Mouse (Mus musculus) stomach, embryonic 15.5 days (tissue): ENCODE results near the gene Slc25a44. TPM values are rescaled to one million over a fixed set of nuclear protein-coding genes. Genes with fewer than 3 reads are reported as not detected.
A peak's percentile ranks its signal among the peaks of the same experiment; 100 is the strongest.

Source experiments
- ATAC-seq: fragments of 200-750 bp; cut with Nextera tagmentation; 2 replicates; pipeline ENCODE4 v1.8.0; 2017; ENCODE audit warnings: low read depth, moderate number of reproducible peaks, moderate TSS enrichment; ENCODE audit not compliant: insufficient read depth, low FRiP score
- H3K27ac ChIP-seq: fragments of 300-500 bp; sonication (generic); 2 replicates; pipeline ENCODE4 v1.5.1; 2015; ENCODE audit warnings: mild to moderate bottlenecking, inconsistent platforms
- H3K27me3 ChIP-seq: fragments of 300-500 bp; sonication (generic); replicated peaks from 2 replicates; pipeline ENCODE4 v1.6.1; 2015; ENCODE audit warnings: inconsistent platforms
- H3K36me3 ChIP-seq: fragments of 300-500 bp; sonication (generic); 2 replicates; pipeline ENCODE4 v1.6.1; 2015; ENCODE audit warnings: inconsistent platforms
- H3K4me1 ChIP-seq: fragments of 300-500 bp; sonication (generic); 2 replicates; pipeline ENCODE4 v1.6.1; 2015; ENCODE audit warnings: inconsistent platforms
- H3K4me2 ChIP-seq: fragments of 300-500 bp; sonication (generic); 2 replicates; pipeline ENCODE4 v1.6.1; 2015; ENCODE audit warnings: mild to moderate bottlenecking, inconsistent platforms
- H3K4me3 ChIP-seq: fragments of 300-500 bp; sonication (generic); replicated peaks from 2 replicates; pipeline ENCODE4 v1.5.1; 2015; ENCODE audit warnings: inconsistent platforms
- H3K9ac ChIP-seq: fragments of 300-500 bp; sonication (generic); 2 replicates; pipeline ENCODE4 v1.6.1; 2015; ENCODE audit warnings: inconsistent platforms
- H3K9me3 ChIP-seq: fragments of 300-500 bp; sonication (generic); 2 replicates; pipeline ENCODE4 v1.6.1; 2016; ENCODE audit warnings: inconsistent platforms
- WGBS: fragments of 180-500 bp; shearing (Covaris S2); methylation state at CpG from one replicate; pipeline ENCODE4 v1.1.7; 2015; 5-methylcytosine and 5-hydroxymethylcytosine counted together
- polyA plus RNA-seq: library from polyadenylated mRNA; unstranded; fragments of >200 nt; fragmentation: Nextera tagmentation; extraction: Ambion mirVana; gene quantifications from 2 replicates; pipeline ENCODE4 v1.2.1, GENCODE M21; 2015

Gene Slc25a44
- polyA plus RNA-seq, 1 experiment from 2014 or later, result 15.7 TPM

DNA sequence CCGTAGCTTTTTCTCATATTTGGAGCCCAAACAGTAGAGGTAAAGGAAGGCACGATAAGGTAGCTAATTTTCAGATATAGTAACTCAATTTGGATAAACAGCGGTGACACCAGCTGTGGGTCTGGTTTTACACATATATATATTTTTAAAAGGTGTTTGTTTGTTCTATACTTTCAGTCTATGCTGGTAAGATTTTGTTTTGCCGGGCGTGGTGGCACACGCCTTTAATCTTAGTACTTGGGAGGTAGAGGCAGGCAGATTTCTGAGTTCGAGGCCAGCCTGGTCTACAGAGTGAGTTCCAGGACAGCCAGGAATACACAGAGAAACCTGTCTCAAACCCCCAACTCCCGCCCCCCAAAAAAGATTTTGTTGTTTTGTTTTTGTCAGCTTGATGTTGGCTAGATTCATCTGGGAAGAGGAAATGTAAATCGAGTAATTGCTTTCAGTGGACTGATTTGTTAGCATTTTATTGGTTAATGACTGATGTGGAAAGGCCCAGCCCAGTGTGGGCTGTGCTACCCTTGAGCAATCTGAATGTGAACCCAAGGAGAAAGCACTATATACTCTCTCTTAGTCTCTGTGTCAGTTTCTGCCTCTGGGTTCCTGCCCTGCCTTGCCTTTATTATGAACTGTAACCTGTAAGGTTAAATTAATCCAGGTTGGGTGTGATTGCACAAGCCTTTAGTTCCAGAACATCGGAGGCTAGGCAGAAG, 925 bp upstream of the Slc25a44 start:
- WGBS, result 82% methylated on average over 10 of the region's 10 CpGs
- Histone ChIP-seq H3K27ac (no peak overlapping the region), H3K27me3 (no peaks in the 10 kb centered on the region), H3K9ac (no peak overlapping the region), H3K4me2 (peak overlapping the region; percentile 41), H3K36me3 (no peaks in the 10 kb centered on the region; the same call in 1 of the 2 replicates), H3K4me1 (peaks cover 28% of the 10 kb centered on the region), H3K4me3 (no peak overlapping the region), H3K9me3 (no peaks in the 10 kb centered on the region)
- no peak for ATAC-seq

GRCm38 (mm10) chr3:88425330-88425689, 371 bp upstream of the Slc25a44 start:
- ATAC-seq, result no peak
- Histone ChIP-seq H3K36me3 (peaks cover 5% of the 10 kb centered on the region; the same call in 1 of the 2 replicates), H3K4me1 (peaks cover 28% of the 10 kb centered on the region), H3K27me3 (no peaks in the 10 kb centered on the region), H3K9me3 (no peaks in the 10 kb centered on the region), H3K4me3 (peak overlapping the region; percentile 70), H3K4me2 (peak overlapping the region; percentile 41), H3K27ac (peak overlapping the region; percentile 26; the same call in 1 of the 2 replicates), H3K9ac (no peak overlapping the region)
- 13% methylated on average over 2 of the region's 2 CpGs for WGBS

- H3K27ac ChIP-seq, result peak overlapping the region; percentile 67
- H3K4me1 ChIP-seq, result peaks cover 28% of the 10 kb centered on the region
- H3K36me3 ChIP-seq, result peaks cover 17% of the 10 kb centered on the region; the same call in 1 of the 2 replicates
- 32% methylated on average over 9 of the region's 9 CpGs for WGBS
- no peak overlapping the region for H3K4me3 ChIP-seq
- H3K9ac ChIP-seq, result no peak overlapping the region
- no peaks in the 10 kb centered on the region for H3K27me3 ChIP-seq
- peak overlapping the region; percentile 8; the same call in 1 of the 2 replicates for H3K4me2 ChIP-seq
- no peaks in the 10 kb centered on the region for H3K9me3 ChIP-seq
- ATAC-seq, result peak; percentile 25
Observed at GRCm38 (mm10) chr3:88422020-88422720, 2.8 kb downstream of the Slc25a44 start.

DNA sequence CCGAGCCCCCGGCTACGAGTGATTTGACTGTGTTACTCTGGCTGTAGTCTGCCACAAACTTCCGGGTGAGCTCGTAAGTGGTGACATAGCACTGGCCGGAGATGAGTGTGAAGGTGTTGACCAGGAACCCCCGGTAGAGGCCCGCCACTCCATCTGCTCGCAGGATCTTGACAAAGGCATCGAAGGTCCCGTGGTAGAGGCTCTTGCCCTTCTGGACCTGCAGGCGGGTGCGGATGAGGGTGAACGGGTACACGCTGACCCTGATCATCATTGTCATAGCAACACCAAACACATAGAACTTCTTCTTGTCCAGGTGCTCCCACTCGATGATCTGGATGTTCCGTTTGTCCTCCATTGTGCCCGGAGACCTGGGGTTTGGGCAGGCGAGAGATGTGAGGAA, 4.2 kb downstream of the Slc25a44 start:
- no peak for ATAC-seq
- Histone ChIP-seq H3K27me3 (no peaks in the 10 kb centered on the region), H3K27ac (no peak overlapping the region), H3K36me3 (peaks cover 23% of the 10 kb centered on the region; the same call in 1 of the 2 replicates), H3K4me1 (peaks cover 28% of the 10 kb centered on the region), H3K9me3 (no peaks in the 10 kb centered on the region), H3K9ac (no peak overlapping the region), H3K4me2 (no peak overlapping the region), H3K4me3 (no peak overlapping the region)
- 94% methylated on average over 19 of the region's 19 CpGs for WGBS

GRCm38 (mm10) chr3:88418016-88418415, 6.9 kb downstream of the Slc25a44 start:
- WGBS, result 73% methylated on average over 6 of the region's 6 CpGs
- H3K4me2 ChIP-seq, result no peak overlapping the region

DNA sequence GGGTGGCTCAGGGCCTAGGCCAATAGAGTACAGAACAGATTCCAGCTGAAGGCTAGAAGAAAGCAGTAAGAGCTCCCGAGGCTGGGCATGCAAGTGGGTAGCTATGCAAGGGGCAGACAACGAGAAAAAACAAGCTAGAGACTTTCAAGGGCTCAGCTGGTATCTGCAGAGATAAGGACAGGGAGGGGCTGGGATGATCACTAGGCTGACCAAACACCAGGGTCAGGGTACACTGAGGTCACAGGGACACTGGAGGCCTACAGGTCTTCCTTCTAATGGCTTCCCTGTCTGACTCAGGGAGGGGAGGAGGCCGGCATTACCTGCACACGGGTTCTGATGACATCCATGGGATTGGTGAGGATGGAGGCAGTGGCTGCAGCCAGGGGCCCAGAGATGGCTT, 9.3 kb downstream of the Slc25a44 start:
- peaks cover 32% of the 10 kb centered on the region for H3K36me3 ChIP-seq
- no peak overlapping the region for H3K4me2 ChIP-seq
- H3K9me3 ChIP-seq, result no peaks in the 10 kb centered on the region
- no peaks in the 10 kb centered on the region for H3K27me3 ChIP-seq
- no peak overlapping the region for H3K4me3 ChIP-seq
- 71% methylated on average over 4 of the region's 4 CpGs for WGBS
- no peaks in the 10 kb centered on the region for H3K4me1 ChIP-seq
- no peak overlapping the region for H3K9ac ChIP-seq
- ATAC-seq, result no peak
- H3K27ac ChIP-seq, result no peak overlapping the region

More at GRCm38 (mm10) chr3:88418016-88418415, 6.9 kb downstream of the Slc25a44 start:
- H3K9me3 ChIP-seq, result no peaks in the 10 kb centered on the region
- no peak overlapping the region for H3K27ac ChIP-seq
- H3K36me3 ChIP-seq, result peaks cover 26% of the 10 kb centered on the region; the same call in 1 of the 2 replicates
- peaks cover 12% of the 10 kb centered on the region; the same call in 1 of the 2 replicates for H3K4me1 ChIP-seq
- no peak overlapping the region for H3K9ac ChIP-seq
- no peak overlapping the region for H3K4me3 ChIP-seq
- ATAC-seq, result no peak
- no peaks in the 10 kb centered on the region for H3K27me3 ChIP-seq

DNA sequence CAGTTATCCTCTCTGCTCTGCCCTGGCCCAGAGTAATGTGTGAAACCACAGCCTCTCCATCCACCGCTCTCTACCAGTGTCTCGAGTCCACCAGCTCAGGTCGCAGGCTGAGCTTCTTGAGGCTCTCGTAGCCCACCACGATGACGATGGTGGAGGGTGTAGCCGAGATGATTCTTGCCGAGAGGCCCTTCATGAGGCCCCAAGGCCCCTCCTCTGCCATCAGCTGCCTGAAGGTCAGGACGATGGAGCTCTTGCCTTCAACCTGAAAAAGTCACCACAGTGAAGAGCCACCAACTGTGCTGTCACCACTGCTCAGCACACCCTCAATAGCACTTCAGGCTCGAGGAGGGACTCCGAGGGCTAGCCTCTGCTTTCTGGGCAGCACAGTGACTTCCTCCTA, 12.3 kb downstream of the Slc25a44 start:
- peaks cover 16% of the 10 kb centered on the region for H3K36me3 ChIP-seq
- WGBS, result 86% methylated on average over 11 of the region's 11 CpGs

DNA sequence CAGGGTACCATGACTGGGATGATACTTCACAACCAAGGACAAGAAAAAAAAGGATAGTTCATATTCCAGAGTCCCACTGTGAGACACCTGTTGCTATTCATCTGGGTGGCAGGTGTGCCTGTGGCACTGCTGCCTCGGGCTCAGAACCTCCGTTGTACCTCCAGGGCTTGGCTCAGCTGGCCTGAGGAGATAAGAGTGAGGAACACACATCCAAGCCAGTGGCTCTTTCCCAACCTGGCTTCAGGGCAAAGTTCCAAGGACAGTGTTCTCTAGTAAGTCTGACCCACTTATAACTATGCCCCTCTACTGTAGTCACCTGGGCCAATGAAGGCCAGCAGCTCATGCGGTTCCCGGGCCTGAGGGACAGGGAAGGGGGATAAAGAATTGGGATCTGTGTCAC, 13.3 kb downstream of the Slc25a44 start:
- no peak overlapping the region for H3K9ac ChIP-seq
- peaks cover 16% of the 10 kb centered on the region for H3K36me3 ChIP-seq
- no peak overlapping the region for H3K27ac ChIP-seq
- no peaks in the 10 kb centered on the region for H3K27me3 ChIP-seq
- ATAC-seq, result no peak
- H3K4me3 ChIP-seq, result no peak overlapping the region
- WGBS, result 84% methylated on average over 4 of the region's 4 CpGs
- no peak overlapping the region for H3K4me2 ChIP-seq
- no peaks in the 10 kb centered on the region for H3K9me3 ChIP-seq
- peaks cover 12% of the 10 kb centered on the region for H3K4me1 ChIP-seq

More for the DNA sequence above, 12.3 kb downstream of the Slc25a44 start:
- H3K9me3 ChIP-seq, result no peaks in the 10 kb centered on the region
- no peak overlapping the region for H3K4me2 ChIP-seq
- no peak overlapping the region for H3K9ac ChIP-seq
- no peak overlapping the region for H3K4me3 ChIP-seq
- ATAC-seq, result no peak
- no peaks in the 10 kb centered on the region for H3K27me3 ChIP-seq
- H3K4me1 ChIP-seq, result peaks cover 12% of the 10 kb centered on the region
- H3K27ac ChIP-seq, result no peak overlapping the region

- ATAC-seq, result no peak
- no peaks in the 10 kb centered on the region for H3K27me3 ChIP-seq
- peak overlapping the region; percentile 77 for H3K4me2 ChIP-seq
- WGBS, result 16% methylated on average over 7 of the region's 7 CpGs
- peak overlapping the region; percentile 97 for H3K27ac ChIP-seq
- peaks cover 9% of the 10 kb centered on the region for H3K36me3 ChIP-seq
- H3K9me3 ChIP-seq, result no peaks in the 10 kb centered on the region
- H3K4me3 ChIP-seq, result peak overlapping the region; percentile 68
- H3K9ac ChIP-seq, result no peak overlapping the region
- peaks cover 12% of the 10 kb centered on the region for H3K4me1 ChIP-seq
Observed at GRCm38 (mm10) chr3:88410645-88411031, 14.3 kb downstream of the Slc25a44 start.

GRCm38 (mm10) chr3:88409741-88410644, 14.9 kb downstream of the Slc25a44 start, which contains the start of gene Pmf1:
Gene Pmf1, minus strand, starts transcription at chr3:88410331.
- H3K27ac ChIP-seq, result peak within 1 kb of the TSS; percentile 97
- WGBS, result under 1% methylated on average over 54 of the region's 54 CpGs
- peak within 1 kb of the TSS; percentile 77 for H3K4me2 ChIP-seq
- H3K27me3 ChIP-seq, result no peaks in the 10 kb centered on the region
- H3K9me3 ChIP-seq, result no peaks in the 10 kb centered on the region
- H3K4me1 ChIP-seq, result peaks cover 12% of the 10 kb centered on the region
- ATAC-seq, result peak; percentile 90
- H3K4me3 ChIP-seq, result peak within 1 kb of the TSS; percentile 68
- H3K9ac ChIP-seq, result peak within 1 kb of the TSS; percentile 78
- H3K36me3 ChIP-seq, result peaks cover 9% of the 10 kb centered on the region

DNA sequence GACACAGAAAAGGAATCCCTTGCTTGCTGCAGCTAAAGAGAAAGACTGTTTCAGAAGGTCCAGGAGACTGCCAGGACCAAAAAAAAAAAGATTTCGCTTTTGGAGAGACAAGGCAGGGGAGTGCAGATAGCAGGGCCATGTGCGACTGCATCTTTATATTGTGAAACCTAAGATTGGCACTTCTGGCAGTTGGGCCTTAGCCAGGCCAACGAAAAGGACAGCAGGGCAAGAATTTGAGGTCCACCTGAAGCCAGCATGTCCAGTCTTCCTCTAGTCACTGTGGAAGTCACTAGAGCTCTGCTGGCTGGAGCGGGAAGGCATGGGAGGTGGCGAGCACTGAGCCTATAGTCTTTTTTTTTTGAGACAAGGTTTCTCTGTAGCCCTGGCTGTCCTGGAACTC, 16.0 kb downstream of the Slc25a44 start:
- Histone ChIP-seq H3K9me3 (no peaks in the 10 kb centered on the region), H3K36me3 (peaks cover 8% of the 10 kb centered on the region), H3K27ac (peak overlapping the region; percentile 18; the same call in 1 of the 2 replicates), H3K9ac (peak overlapping the region; percentile 78), H3K4me3 (peak overlapping the region; percentile 68), H3K4me2 (peak overlapping the region; percentile 77), H3K27me3 (no peaks in the 10 kb centered on the region), H3K4me1 (peaks cover 12% of the 10 kb centered on the region)
- ATAC-seq, result no peak
- 57% methylated on average over 5 of the region's 5 CpGs for WGBS
